Mouse (Mus musculus) thymus, postnatal 4 days (tissue): ENCODE measurements around the gene Itm2c.

Experiments used
- DNase-seq: peaks from one replicate; pipeline ENCODE4 v3.0.0; 2021

Gene Itm2c

GRCm38 (mm10) chr1:85900521-85901333 is 6.6 kb downstream of the Itm2c start:
- no peak for DNase-seq

GRCm38 (mm10) chr1:85901516-85902107 is 7.5 kb downstream of the Itm2c start:
- no peak for DNase-seq

- DNase-seq: no peak
Observed at GRCm38 (mm10) chr1:85902108-85902561, 8.1 kb downstream of the Itm2c start.

- DNase-seq: no peak
Observed at GRCm38 (mm10) chr1:85906892-85907291, 12.8 kb downstream of the Itm2c start.

- no peak for DNase-seq
Observed at GRCm38 (mm10) chr1:85908754-85909590, 14.9 kb downstream of the Itm2c start.

GRCm38 (mm10) chr1:85913078-85913755 is 19.1 kb downstream of the Itm2c start:
- DNase-seq: no peak

GRCm38 (mm10) chr1:85915890-85916289 is 21.8 kb downstream of the Itm2c start:
- DNase-seq: no peak

- no peak for DNase-seq
Observed at GRCm38 (mm10) chr1:85916830-85917450, 22.9 kb downstream of the Itm2c start.

GRCm38 (mm10) chr1:85919621-85920020 is 25.5 kb downstream of the Itm2c start:
- no peak for DNase-seq

GRCm38 (mm10) chr1:85921725-85922124 is 27.6 kb downstream of the Itm2c start:
- no peak for DNase-seq

GRCm38 (mm10) chr1:85922127-85922864 is 28.2 kb downstream of the Itm2c start:
- DNase-seq: no peak

- DNase-seq: no peak
Observed at GRCm38 (mm10) chr1:85922865-85923211, 28.8 kb downstream of the Itm2c start.

- no peak for DNase-seq
Observed at GRCm38 (mm10) chr1:85925183-85925582, 31.1 kb downstream of the Itm2c start.

GRCm38 (mm10) chr1:85928057-85928687 is 34.1 kb downstream of the Itm2c start, which contains the start of gene 4933407L21Rik:
4933407L21Rik (plus strand) TSS chr1:85928483.
- DNase-seq: peak; percentile 44

GRCm38 (mm10) chr1:85928688-85929065 is 34.6 kb downstream of the Itm2c start:
- DNase-seq: peak; percentile 38

GRCm38 (mm10) chr1:85929406-85929805 is 35.3 kb downstream of the Itm2c start:
- DNase-seq: no peak

- no peak for DNase-seq
Observed at GRCm38 (mm10) chr1:85931170-85931569, 37.1 kb downstream of the Itm2c start.

GRCm38 (mm10) chr1:85933226-85933625 is 39.1 kb downstream of the Itm2c start:
- DNase-seq: no peak

- DNase-seq: no peak
Observed at GRCm38 (mm10) chr1:85933631-85934465, 39.8 kb downstream of the Itm2c start.

GRCm38 (mm10) chr1:85934560-85934959 is 40.5 kb downstream of the Itm2c start:
- DNase-seq: no peak
